Mouse (Mus musculus) liver, embryonic 14.5 days (tissue): ENCODE data around the gene Pax3.

ENCODE experiments used
- CTCF ChIP-seq: IDR thresholded peaks from 2 replicates; pipeline ENCODE4 v1.5.1; 2016; ENCODE audit warnings: antibody characterized with exemption, low read depth, control low read depth
- EP300 ChIP-seq: IDR thresholded peaks from 2 replicates; pipeline ENCODE4 v1.6.1; 2016; ENCODE audit warnings: antibody characterized with exemption, low read depth

DNA sequence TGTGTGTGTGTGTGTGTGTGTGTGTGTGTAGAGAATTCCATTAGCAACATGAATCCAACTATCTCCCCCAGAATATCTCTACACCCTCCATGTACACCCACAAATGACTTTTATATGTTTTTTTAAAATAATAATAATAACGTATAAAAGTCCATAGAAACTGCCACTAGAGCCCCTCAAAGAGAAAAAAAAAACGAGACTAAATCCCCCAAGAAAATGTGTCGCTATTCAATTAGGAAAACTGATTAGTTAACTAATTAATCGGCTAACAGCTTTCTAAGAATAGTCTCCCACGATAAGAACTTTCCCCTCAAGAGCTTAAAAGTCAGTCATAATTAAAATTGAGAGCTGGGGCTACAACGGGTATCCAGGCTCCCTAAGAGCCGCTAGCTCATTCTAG lies 55.6 kb downstream of the Pax3 start:
- TF ChIP-seq EP300 = no peak
- TF ChIP-seq CTCF = no peak
